Mouse (Mus musculus) heart, embryonic 15.5 days (tissue): ENCODE measurements at regions not wholly inside any gene's neighbourhood (a gene's known extent, or its start where the extent isn't known, plus 50 kb on each side); places are given as distances from the start of the nearest gene placed in this dataset.

Experiments
- ATAC-seq: fragments of 200-750 bp; cut with Nextera tagmentation; replicated peaks from 2 replicates; pipeline ENCODE4 v1.8.0; 2017; ENCODE audit warnings: low read depth, moderate TSS enrichment; ENCODE audit not compliant: insufficient number of reproducible peaks, insufficient read depth, low FRiP score
- H3K27ac ChIP-seq: fragments of 300-500 bp; sonication (generic); 2 replicates; pipeline ENCODE4 v1.5.1; 2015; ENCODE audit warnings: mild to moderate bottlenecking, inconsistent platforms
- H3K27me3 ChIP-seq: fragments of 300-500 bp; sonication (generic); 2 replicates; pipeline ENCODE4 v1.6.1; 2015; ENCODE audit warnings: inconsistent platforms
- H3K36me3 ChIP-seq: fragments of 300-500 bp; sonication (generic); 2 replicates; pipeline ENCODE4 v1.6.1; 2015; ENCODE audit warnings: mild to moderate bottlenecking, inconsistent platforms
- H3K4me1 ChIP-seq: fragments of 300-500 bp; sonication (generic); replicated peaks from 2 replicates; pipeline ENCODE4 v1.6.1; 2015; ENCODE audit warnings: inconsistent platforms
- H3K4me2 ChIP-seq: fragments of 300-500 bp; sonication (generic); 2 replicates; pipeline ENCODE4 v1.6.1; 2015; ENCODE audit warnings: inconsistent platforms, mild to moderate bottlenecking, moderate library complexity
- H3K4me3 ChIP-seq: fragments of 300-500 bp; sonication (generic); 2 replicates; pipeline ENCODE4 v1.5.1; 2015; ENCODE audit warnings: mild to moderate bottlenecking, inconsistent platforms
- H3K9ac ChIP-seq: fragments of 300-500 bp; sonication (generic); 2 replicates; pipeline ENCODE4 v1.6.1; 2015; ENCODE audit warnings: mild to moderate bottlenecking, inconsistent platforms
- H3K9me3 ChIP-seq: fragments of 300-500 bp; sonication (generic); replicated peaks from 2 replicates; pipeline ENCODE4 v1.6.1; 2016; ENCODE audit warnings: inconsistent platforms
- WGBS: fragments of 180-500 bp; shearing (Covaris S2); methylation state at CpG from one replicate; pipeline ENCODE4 v1.1.7; 2015; ENCODE audit warnings: mixed read lengths; 5-methylcytosine and 5-hydroxymethylcytosine counted together

DNA sequence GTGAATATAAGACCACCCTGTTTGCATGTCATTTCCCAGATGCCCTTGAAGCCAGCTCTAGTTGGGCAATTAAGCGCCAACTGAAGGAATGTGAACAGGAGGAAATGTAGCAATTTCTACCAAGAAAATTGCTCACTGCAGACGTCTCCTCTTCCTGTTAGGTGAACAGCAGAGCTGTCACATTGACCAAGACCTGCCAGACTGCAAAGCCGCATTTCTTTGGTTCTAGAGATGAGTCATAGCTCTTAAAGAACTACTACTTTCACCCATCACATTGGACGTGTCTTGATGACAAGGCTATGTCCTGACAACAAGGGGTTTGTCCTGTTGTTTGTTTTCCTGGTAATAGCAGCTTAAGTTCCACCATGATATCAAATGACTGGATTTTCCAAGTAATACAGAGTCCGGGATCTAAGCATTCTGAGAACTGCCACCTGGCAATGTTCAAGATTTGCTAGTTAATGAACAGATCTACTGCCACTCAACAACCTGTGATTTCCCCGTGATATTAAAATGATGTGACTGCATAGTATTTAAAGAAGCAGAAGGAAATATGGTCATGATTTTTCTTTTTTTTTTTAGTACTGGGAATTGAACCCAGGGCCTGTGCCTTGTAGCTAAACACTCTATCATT is 68.2 kb upstream of the Fndc3a start:
- Histone ChIP-seq H3K36me3 (no peaks in the 10 kb centered on the region), H3K9ac (no peak overlapping the region), H3K4me1 (no peaks in the 10 kb centered on the region; the same call in 1 of the 2 replicates), H3K4me2 (no peak overlapping the region), H3K9me3 (no peaks in the 10 kb centered on the region), H3K27ac (no peak overlapping the region), H3K27me3 (no peaks in the 10 kb centered on the region), H3K4me3 (no peak overlapping the region)
- WGBS = 63% methylated on average over 6 of the region's 6 CpGs
- ATAC-seq = no peak

DNA sequence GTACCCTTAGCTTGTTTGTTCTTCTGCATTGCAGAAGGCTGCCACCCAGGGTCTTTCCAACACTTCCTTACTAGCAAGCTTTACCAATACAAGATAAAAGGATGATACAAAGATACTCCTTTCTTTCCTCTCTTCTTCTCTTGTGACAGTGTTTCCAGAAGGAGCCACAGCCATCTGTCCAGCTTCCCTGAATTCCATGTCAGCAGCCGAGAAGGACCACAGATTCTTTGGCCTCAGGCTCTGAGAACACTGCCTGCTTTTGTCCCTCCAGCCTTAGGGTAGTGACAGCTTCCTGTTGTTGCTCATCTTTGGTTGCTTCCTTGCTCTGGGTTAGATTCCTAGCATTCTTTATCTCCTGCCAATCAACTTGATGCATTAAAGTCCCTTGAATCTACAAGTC is 60.4 kb upstream of the Fndc3a start:
- no peaks in the 10 kb centered on the region; the same call in 1 of the 2 replicates for H3K4me1 ChIP-seq
- no peak overlapping the region for H3K9ac ChIP-seq
- H3K9me3 ChIP-seq = no peaks in the 10 kb centered on the region
- H3K4me2 ChIP-seq = no peak overlapping the region
- H3K36me3 ChIP-seq = no peaks in the 10 kb centered on the region
- H3K4me3 ChIP-seq = no peak overlapping the region
- H3K27ac ChIP-seq = no peak overlapping the region
- ATAC-seq = no peak
- no peaks in the 10 kb centered on the region for H3K27me3 ChIP-seq
- WGBS = 28% methylated on average over 1 of the region's 1 CpGs

DNA sequence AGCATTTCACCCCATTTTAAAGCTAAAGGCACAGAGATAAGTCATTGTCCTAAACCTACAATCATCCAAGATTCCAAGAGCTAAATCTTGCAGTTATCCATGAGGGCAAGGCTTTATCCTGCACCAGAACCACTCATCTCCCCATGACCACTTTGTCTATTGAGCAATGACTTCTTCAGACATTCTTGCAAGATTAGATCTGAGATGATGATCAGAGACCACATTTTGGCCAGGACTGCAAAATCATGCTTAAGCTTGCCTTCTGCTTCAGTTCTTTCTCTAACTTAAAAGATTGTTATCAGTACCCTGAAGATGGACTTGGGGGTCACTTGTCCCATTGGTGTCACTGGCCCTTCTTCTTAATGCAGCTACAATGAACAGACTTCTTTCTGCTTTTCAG is 50.3 kb upstream of the Fndc3a start:
- H3K27ac ChIP-seq = no peak overlapping the region
- no peaks in the 10 kb centered on the region for H3K27me3 ChIP-seq
- H3K4me3 ChIP-seq = no peak overlapping the region
- no peaks in the 10 kb centered on the region for H3K4me1 ChIP-seq
- H3K9ac ChIP-seq = no peak overlapping the region
- no peaks in the 10 kb centered on the region for H3K36me3 ChIP-seq
- H3K9me3 ChIP-seq = no peaks in the 10 kb centered on the region
- no peak for ATAC-seq
- H3K4me2 ChIP-seq = no peak overlapping the region
